In the genomic region with DNA sequence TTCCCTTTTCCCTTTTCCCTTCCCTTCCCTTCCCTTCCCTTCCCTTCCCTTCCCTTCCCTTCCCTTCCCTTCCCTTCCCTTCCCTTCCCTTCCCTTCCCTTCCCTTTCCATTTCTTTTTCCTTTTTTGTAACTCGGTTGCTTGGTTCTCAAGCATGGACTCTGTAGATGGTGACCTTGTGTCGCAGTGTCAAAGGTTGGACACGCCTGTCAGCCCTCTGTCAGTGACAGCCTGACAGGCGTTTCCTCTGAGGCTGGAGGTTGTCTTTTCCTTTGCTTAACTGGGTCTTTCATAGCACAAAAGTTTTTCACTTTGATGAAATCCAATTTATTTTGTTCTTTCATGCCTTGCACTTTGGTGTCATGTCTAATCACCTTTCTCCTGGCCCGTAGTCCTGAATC, we compare ENCODE assay signal across 20 mouse cellular contexts.
"Had no signal": no experiment of that assay in that cellular context is flagged by ENCODE, and none has a peak within 500 bp of the region (broad histone marks: within the 10 kb centered on the region; RNA-seq: fewer than 3 reads in every experiment).

No protein-coding gene starts in this region.

- H3K4me3 ChIP-seq: limb, embryonic 12.5 days; limb, embryonic 15.5 days; liver, embryonic 13.5 days; midbrain, embryonic 15.5 days; neural tube, embryonic 12.5 days; neural tube, embryonic 15.5 days had no signal

- H3K4me1 ChIP-seq: limb, embryonic 12.5 days; liver, embryonic 13.5 days; midbrain, embryonic 15.5 days; neural tube, embryonic 12.5 days; neural tube, embryonic 15.5 days had no signal

- H3K4me2 ChIP-seq: limb, embryonic 12.5 days; limb, embryonic 15.5 days; liver, embryonic 13.5 days; midbrain, embryonic 15.5 days; neural tube, embryonic 12.5 days; neural tube, embryonic 15.5 days had no signal

- H3K36me3 ChIP-seq: limb, embryonic 12.5 days; limb, embryonic 15.5 days; liver, embryonic 13.5 days; midbrain, embryonic 15.5 days; neural tube, embryonic 12.5 days; neural tube, embryonic 15.5 days had no signal

- H3K27ac ChIP-seq: limb, embryonic 12.5 days; limb, embryonic 15.5 days; liver, embryonic 13.5 days; midbrain, embryonic 15.5 days; neural tube, embryonic 12.5 days; neural tube, embryonic 15.5 days; stomach, postnatal 0 days had no signal

- DNase-seq: kidney, adult 18-20 months; kidney, adult 9 months; kidney, postnatal 14 days; kidney, postnatal 4 days; left cerebral cortex, postnatal 4 days; liver, embryonic 13.5 days; lung, adult 2 months; lung, postnatal 14 days; lung, postnatal 4 days; right cerebral cortex, adult 18-20 months; right cerebral cortex, postnatal 14 days; right cerebral cortex, postnatal 4 days; thymus, adult 2 months; thymus, postnatal 36 days had no signal

- H3K9ac ChIP-seq: limb, embryonic 12.5 days; limb, embryonic 15.5 days; liver, embryonic 13.5 days; midbrain, embryonic 15.5 days; neural tube, embryonic 12.5 days; neural tube, embryonic 15.5 days had no signal

- H3K27me3 ChIP-seq: limb, embryonic 12.5 days; limb, embryonic 15.5 days; liver, embryonic 13.5 days; midbrain, embryonic 15.5 days; neural tube, embryonic 12.5 days; neural tube, embryonic 15.5 days had no signal

- ATAC-seq: midbrain, embryonic 15.5 days had no signal

- H3K9me3 ChIP-seq: limb, embryonic 12.5 days; limb, embryonic 15.5 days; liver, embryonic 13.5 days; midbrain, embryonic 15.5 days; neural tube, embryonic 12.5 days; neural tube, embryonic 15.5 days had no signal
